Mouse (Mus musculus) cortical plate, adult 2 months (tissue): ENCODE results near the gene Vtcn1.

Source experiments
- CTCF ChIP-seq: fragments of 200-500 bp; IDR thresholded peaks from 2 replicates; pipeline ENCODE4 v1.5.1; 2011; ENCODE audit warnings: mild to moderate bottlenecking, control low read depth, low read length; ENCODE audit not compliant: insufficient read depth; ENCODE audit errors: extremely low read depth
- POLR2A ChIP-seq: fragments of 200-500 bp; IDR thresholded peaks from 2 replicates; pipeline ENCODE4 v1.6.1; 2011; ENCODE audit warnings: mild to moderate bottlenecking, low read length, control low read depth; ENCODE audit not compliant: insufficient read depth; ENCODE audit errors: extremely low read depth

DNA sequence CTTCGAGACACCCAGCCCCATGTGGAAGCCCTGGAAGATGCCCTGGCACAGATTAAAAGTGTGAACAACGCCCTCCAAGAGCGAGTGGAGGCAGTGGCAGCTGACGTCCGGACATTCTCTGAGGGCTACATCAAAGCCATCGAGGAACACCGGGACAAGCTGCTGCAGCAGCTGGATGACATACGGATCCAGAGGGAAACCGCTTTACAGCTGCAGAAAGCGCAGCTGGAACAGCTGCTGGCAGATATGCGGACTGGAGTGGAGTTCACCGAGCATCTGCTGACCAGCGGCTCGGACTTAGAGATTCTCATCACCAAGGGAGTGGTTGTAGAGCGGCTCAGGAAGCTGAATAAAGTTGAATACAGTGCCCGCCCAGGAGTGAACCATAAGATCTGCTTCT is 99.9 kb downstream of the Vtcn1 start:
- no peak for TF ChIP-seq POLR2A
- no peak for TF ChIP-seq CTCF
